Mouse (Mus musculus): Measurements from ENCODE around the gene Atrnl1.
A peak's percentile ranks its signal among the peaks of the same experiment; 100 is the strongest.

Atrnl1 gene

GRCm38 (mm10) chr19:58125010-58125409 is 514.2 kb downstream of the Atrnl1 start:
- DNase-seq, result no peak

- DNase-seq, result no peak
These were observed 521.1 kb downstream of the Atrnl1 start for GRCm38 (mm10) chr19:58131896-58132295.

- DNase-seq, result peak in 1 of 2 experiments; percentile 25
These were observed 529.5 kb downstream of the Atrnl1 start for GRCm38 (mm10) chr19:58140191-58140784.

GRCm38 (mm10) chr19:58143853-58144454 is 533.1 kb downstream of the Atrnl1 start:
- no peak for DNase-seq

- DNase-seq, result no peak
These were observed 534.7 kb downstream of the Atrnl1 start for GRCm38 (mm10) chr19:58145521-58145920.

- no peak for DNase-seq
These were observed 540.4 kb downstream of the Atrnl1 start for GRCm38 (mm10) chr19:58151257-58151656.

GRCm38 (mm10) chr19:58161569-58161968 is 550.7 kb downstream of the Atrnl1 start:
- DNase-seq, result no peak

- no peak for DNase-seq
These were observed 554.2 kb downstream of the Atrnl1 start for GRCm38 (mm10) chr19:58164896-58165634.

GRCm38 (mm10) chr19:58165635-58166015 is 554.8 kb downstream of the Atrnl1 start:
- peak; percentile 46 to 60 for DNase-seq

- no peak for DNase-seq
These were observed 555.3 kb downstream of the Atrnl1 start for GRCm38 (mm10) chr19:58166147-58166546.

- no peak for DNase-seq
These were observed 567.6 kb downstream of the Atrnl1 start for GRCm38 (mm10) chr19:58178410-58178809.

GRCm38 (mm10) chr19:58180773-58181172 is 569.9 kb downstream of the Atrnl1 start:
- DNase-seq, result no peak

All from kidney, postnatal 4 days (tissue).